Mouse (Mus musculus): ENCODE measurements at regions not wholly inside any gene's neighbourhood (a gene's known extent, or its start where the extent isn't known, plus 50 kb on each side); places are given as distances from the start of the nearest gene placed in this dataset.

DNA sequence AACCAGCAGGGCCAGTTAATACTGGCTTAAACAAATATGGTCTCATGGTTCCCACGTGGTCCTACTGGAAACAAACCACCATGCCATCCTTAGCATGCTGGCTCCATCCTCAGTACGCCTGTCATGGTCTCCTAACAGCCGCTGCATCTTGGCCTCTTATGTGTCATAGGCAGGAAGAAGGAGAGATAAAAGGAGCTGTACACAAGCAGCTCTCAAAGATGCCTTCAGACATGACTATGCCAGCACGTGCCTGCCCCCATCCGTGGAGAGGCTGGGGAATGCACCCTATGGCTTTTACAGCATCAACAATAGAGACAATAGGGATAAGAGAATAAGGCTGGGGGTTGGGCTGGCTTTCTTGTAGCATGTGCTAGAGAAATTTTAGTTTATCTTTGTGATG lies 171.0 kb upstream of the Stt3b start:
- DNase-seq (ENCODE audit: low read depth, low spot score) = no peak

DNA sequence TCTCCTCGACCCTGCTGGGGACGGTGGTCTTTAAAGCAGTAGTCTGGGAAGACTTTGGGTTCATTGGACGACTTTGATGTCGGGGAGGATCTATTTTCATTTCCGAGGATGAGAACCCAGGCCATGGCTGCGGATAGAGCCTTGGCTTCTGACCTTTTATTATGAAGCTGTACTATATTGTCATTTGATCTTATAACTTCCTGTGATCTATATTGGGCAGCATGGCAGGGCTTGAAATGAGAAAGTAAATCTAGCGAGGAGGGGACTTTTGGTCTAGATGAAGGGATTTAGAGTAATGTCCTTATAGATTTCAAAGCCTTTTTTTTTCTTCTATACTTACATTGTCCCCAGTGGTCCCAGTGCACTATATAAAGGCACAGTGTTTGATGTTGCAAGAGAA lies 172.8 kb upstream of the Stt3b start:
- DNase-seq (ENCODE audit: low read depth, low spot score) = no peak

DNA sequence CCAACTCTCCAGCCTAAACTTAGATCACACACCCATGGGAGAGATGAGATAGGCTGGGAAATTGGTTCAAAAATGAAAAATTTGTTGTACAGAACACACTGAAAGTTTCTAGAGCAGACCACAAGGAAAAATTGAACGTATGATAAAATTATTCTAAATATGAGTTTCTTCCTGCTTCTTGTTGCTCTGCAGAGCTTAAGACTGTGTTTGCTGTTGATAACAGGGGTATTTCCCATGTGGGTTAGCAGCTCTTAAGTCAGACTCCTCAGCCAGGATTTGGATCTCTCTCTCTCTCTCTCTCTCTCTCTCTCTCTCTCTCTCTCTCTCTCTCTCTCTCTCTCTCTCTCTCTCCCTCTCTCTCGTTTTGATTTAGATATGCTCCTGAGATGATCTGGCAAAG lies 173.5 kb upstream of the Stt3b start:
- no peak for DNase-seq (ENCODE audit: low read depth, low spot score)

DNA sequence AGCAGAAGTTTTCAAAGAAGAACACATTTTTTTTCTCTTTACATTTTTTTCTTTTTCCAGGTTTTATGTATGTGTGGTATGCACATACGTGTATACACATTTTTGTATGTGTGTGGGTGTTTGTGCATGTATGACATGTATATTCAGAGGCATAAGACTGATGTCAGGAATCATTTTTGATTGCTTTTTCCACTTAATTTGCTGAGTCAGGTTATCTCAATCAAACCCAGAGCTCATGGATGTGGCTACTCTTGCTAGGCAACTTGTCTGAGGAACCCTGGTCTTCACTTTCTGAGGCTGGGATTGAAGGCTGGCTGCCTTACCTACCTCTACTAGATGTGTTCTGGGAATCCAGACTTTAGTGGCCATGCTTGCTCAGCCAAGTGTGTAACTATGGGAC lies 174.2 kb upstream of the Stt3b start:
- DNase-seq (ENCODE audit: low read depth, low spot score) = no peak

DNA sequence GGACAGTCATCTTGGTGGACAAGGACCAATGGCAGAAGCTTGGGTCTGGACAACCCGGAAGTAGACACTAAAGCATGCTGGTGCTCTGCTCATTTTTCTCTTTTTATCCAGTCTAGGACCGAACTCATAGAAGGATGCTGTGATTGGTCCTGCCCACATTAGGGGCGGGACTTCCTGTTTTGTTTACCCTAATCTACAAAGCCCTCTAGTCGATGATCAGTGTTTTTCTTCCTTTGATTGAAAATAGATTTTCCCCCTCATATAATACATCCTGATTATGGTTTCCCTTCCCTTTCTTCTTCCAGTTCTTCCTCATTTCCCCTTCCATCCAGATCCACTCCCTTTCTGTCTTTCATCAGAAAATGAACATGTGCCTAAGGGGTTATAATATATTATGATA lies 175.0 kb upstream of the Stt3b start:
- no peak for DNase-seq (ENCODE audit: low read depth, low spot score)

DNA sequence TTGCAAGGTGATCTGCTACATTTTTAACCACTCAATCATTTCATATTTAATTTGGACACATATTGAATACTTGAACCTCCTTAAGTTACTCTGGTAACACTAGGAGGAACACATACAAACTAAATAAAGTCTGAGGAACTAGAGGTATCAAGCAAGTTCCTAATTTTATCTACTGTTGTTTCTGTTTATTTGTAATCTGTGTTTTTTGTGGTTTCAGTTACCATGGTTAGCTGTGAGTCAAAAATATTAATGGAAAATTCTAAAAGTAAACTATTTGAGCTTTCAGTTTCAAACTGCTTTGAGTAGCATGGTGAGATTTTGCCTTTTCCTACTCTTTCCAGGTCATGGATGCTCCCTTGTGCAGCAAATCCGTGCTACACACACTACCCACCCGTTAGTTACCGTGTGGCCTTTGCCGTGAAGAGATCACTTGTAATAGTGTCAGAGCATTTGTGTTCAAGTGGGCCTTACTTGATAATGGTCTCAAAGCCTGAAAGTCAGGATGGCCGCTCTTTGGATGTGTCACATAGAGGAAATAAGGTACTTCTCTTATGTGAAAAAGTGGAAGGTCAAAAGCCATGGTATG lies 177.0 kb upstream of the Stt3b start:
- DNase-seq (ENCODE audit: low read depth, low spot score) = no peak

DNA sequence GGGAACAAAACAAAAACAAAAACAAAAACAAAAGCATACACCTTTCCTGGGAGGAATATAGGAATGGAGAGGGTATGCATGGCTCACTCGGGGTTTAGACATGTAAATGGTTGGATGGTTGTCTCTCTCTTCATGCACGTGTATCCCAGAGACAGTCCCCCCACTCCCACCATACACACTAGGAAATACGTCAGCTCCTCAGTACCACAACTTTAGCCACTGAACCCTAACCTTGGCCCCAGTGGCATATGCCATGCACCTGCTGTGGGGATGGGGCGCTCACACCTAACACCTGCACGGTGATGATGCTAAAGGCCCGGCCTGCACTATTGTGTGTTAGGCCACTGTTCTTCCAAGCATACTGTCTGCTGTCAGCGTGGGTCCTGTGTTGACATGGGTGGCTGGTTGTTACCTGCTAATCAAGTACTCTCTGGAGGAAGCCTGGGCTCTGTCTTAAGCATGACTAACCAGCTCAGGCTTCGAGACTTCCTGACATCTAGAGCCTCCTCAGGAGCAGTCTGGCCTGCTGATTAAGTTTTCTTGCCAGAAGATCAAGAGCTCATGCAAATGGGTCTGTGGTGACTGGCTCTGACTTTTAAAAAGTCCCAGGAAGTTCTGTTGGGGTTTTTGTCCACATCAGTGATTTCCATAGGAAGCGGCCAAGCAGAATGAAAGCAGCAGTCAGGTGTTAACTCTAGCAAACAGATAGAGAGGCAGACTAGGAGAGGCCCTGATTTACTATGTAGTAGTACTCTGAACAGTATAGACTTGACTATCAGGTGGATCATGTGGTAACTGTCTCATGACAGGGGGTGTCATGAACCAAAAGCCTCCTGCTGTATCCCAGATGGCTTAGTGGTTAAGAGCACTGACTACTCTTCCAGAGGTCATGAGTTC lies 178.9 kb upstream of the Stt3b start:
- DNase-seq (ENCODE audit: low read depth, low spot score) = no peak

DNA sequence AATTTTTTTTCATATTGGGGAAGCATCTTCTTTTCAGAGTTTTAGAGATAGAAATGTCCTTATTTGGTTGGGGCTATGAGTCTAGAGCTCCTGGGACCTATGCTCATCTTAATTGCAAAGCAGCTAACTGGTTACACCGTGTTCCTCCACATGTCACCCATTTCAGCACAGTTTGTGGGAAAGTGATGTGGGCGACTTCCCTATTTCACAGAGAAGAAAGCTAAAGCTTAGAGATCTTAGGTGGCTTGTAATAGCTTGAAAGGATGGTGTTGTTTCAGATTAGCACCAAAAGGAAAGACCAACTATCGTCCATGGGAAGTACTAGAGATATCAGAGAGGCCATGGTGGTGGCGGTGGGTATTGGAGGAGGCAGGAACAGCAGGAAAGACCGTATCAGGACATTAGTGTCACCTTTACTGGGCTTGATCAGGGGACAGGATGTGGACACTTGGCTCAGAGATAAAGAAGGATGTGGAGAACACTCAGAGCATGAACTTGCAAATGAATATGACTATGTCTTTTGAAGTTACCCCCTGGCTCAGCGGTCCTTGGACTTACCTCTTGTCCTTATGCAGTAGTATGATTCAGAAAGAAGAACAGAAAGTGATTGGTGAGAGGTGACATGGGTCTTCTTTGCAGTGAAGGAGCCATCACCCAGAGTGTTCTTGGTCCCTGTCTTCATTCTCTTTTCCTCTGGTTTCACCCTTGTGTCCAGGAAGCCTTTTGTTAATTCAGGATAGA lies 182.4 kb upstream of the Stt3b start:
- DNase-seq (ENCODE audit: low read depth, low spot score) = no peak

DNA sequence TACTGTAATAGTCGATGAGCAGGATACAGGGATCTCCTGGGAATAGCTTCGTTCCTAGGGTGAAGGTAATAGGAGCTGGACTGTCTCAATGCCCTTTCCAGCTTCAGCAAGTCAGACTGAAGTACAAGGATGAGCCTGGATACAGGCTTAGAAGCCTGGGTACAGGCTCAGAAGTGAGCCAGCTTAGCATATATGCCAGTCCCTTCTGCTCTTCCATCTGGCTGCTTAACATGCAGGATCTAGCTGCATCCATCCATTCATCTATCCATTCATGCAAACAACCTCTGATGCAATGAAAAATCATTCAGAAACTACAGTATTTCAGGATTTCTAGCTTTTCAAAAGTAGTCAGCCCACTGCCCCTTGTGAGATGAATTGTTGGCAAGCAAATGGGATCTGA lies 183.5 kb upstream of the Stt3b start:
- DNase-seq (ENCODE audit: low read depth, low spot score) = no peak

DNA sequence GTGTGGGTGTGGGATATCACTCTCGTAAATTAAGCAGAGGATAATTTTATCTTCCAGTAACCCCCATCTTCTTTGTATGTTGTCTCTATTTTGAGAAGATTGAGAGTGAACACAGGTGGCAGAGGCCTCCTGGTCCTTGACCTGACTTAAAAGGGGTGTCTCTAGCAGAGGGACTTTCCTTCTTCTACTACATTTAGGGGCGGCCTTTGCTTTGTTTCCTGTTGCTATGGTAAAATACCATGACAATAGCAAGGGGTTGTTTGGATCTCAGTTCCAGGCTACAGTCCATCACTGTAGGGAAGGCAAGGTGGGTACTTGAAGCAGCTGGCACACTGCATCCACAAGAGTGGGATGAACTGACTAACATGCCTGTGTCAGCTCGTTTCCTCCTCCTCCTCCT lies 189.3 kb upstream of the Stt3b start:
- DNase-seq (ENCODE audit: low read depth, low spot score) = no peak

DNA sequence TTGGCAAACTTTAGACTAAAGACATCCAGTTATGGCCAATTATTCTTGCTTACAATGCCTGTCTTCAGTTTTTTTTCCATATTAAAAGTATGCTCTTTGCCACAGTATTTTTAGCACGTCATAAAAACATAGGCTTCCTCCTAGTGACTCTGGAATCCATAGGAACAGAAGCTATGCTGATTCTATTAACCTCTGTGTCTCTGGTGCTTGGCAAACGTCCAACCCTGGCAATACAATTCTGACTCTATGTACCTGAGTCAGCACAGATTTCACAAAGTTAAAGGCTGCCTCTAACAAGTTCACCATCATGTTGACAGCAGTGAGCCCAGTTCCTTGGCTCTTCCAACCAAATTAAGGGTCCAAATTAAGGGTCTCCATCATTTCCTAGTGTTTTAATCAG lies 194.6 kb upstream of the Stt3b start:
- no peak for DNase-seq (ENCODE audit: low read depth, low spot score)

DNA sequence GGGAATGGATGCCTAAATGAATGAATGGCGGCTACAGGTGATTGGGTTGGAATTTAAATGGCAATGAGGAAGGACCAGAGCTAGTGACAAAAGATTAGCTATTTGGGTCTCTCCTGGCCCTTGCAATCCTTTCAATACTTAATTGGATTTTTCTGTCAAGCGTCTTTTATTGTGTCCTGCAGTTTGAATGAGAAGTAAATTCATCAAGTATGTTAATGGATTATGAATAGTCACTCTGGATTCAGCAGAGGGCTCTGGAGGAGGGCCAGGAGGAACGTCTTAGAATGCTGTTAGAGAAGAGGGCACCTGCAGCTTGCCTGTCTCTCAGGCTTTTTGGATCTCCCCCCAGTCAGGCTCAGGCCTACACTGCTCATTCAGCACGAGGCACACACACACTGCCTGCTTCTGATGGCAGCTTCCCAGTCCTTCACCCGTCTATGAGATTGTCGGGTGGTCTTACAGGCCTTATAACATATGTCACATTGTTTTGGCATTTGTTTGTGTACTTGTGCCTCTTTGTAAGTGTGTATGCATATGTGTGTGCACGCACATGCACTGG lies 197.0 kb upstream of the Stt3b start:
- DNase-seq (ENCODE audit: low read depth, low spot score) = no peak

DNA sequence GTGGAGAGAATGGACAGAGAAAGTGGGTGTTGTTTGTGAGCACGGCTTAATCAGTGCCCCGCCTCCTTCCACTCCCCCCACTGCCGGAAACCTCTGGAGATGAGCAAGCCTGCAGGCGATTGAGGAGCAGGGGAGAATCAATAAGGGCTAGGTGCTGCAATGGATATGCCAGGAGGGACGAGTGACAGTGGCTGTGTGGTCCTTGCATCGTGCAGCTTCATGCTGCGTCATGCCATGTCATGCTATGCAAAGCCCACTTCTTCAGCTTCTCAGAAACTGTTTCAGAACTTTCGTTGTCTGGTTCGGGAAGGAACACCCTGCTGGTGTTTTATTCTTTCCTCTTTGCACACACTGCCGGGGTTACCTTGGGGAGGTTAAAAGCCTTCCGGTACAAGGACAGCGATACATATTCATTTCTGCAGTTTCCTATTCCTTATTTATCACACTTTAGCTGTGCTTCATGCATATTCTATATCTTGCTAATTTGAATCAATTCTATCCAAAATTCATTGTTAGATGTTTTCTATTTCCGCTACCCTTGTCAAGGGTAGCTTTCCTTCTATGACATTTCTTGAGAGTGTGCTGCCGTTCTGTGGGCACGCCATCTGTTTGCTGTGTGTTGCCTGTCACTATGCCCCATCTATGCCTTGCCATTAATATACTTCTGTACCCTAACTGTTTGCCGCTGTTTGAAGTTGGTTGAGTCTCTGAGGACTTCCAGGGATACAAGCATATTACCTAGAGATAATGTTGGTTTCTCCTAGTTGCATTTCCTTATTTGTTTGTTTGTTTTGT lies 202.8 kb upstream of the Stt3b start:
- DNase-seq (ENCODE audit: low read depth, low spot score) = no peak

DNA sequence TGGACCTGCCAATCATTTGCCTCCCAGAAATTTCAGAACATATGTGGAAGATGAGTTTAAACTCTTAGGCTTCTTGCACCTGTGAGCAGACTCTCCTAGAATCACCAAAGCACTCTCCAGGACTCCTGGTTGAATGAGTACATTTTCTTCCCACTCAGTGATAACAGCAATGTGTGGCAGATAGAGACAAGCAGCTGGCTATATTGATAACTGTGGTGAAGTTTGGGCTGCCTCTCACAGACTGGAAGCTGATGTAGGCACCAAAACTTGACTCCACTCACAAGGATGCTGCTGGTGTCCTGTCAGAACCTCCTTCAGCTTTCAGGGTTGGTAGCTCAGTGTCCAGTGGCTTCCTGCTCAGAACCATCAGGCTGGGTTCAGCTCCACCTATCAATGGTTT lies 207.7 kb upstream of the Stt3b start:
- DNase-seq (ENCODE audit: low read depth, low spot score) = no peak

DNA sequence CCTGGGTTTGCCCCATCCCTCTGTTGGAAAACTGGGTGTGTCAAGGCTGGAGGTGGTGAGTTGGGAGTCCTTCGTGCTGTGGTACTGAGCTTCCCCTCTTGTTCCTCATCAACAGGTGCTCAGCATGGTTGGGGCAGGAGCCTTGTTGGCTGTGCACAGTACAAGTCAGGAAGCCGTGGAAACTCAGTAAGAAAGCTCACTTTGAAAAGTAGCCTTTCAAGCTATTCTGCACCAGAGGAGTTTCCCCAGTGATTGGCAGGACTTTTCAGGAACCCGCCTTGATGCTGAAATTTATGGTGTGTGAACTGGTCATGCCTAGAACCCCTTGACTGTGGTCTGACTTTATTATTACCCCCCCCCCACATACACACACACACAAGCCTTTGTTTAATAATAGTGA lies 213.9 kb upstream of the Stt3b start:
- DNase-seq (ENCODE audit: low read depth, low spot score) = no peak

DNA sequence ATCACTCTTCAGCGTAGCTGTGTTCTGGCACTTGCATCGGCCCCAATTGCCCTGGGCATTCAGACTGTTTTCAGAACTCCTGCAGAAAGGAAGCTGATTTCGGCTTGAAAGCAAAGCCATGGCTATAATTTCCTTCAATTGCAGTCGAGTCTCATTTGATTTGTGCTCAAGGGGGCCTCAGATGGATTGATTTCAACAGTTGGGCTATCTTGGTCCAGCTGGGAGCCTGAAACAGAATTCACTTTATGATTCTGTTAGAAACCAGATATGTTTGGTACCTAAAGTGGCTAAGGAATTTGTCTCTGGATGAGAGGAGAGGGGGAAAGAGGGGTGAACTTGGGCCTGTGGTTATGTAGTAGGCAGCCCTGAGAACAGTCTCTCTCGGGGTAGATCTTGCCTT lies 214.4 kb upstream of the Stt3b start:
- DNase-seq (ENCODE audit: low read depth, low spot score) = no peak

DNA sequence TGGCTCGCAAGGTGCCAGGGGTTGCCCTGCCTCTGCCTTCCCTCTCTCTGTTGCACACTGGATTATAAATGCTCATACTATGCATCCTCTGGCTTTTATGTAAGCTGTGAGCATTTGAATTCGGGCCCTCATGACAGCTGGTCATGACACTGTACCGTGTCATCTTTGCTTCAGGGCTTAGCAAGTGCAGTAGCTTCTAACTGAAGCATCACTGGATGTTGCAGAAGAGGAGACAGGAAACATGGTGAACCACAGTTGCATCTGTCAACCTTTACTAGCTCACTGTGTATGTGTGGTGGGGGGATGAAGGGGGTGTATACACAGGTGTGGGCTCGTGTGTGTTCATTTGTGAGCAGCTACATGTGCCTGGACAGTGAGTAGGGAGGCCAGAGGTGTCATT lies 216.1 kb upstream of the Stt3b start:
- DNase-seq (ENCODE audit: low read depth, low spot score) = no peak

DNA sequence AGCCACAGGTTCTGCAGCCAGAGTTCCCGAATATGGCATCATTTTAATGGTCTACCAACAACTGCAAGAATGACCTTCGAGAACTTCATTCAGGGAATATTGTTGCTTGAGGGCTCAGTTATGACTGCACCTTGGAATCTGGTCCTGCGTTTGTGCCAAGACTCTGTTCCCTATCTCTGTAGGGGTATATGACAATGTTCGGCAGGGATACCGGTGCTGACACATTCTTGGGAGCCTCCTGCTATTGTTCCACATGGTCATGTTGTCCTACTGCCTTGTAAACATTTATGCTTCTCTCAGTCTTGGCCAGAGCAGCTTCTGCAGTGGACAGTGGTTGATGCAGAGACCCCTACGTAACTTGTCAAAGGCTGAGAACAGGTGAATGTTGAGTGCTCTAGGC lies 216.8 kb upstream of the Stt3b start:
- no peak for DNase-seq (ENCODE audit: low read depth, low spot score)

DNA sequence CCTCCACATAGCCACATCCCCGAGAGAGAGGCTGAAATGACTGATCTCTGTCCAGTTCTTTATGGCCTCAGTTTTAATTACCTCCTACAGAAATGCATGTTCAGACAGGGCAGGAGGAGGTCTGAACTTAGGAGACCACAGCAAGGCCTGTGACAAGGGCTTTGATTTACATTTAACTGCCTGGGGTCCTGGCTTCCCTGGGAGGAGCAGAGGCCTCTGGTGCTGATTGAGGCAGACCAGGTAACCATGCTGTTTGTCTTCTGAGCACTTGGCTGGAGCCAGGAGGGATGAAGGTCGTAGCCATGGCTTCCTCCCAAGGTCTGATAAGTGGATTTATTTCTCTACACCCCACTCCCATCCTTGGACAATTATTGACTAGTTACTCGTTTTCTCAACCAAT lies 224.0 kb upstream of the Stt3b start:
- no peak for DNase-seq (ENCODE audit: low read depth, low spot score)

DNA sequence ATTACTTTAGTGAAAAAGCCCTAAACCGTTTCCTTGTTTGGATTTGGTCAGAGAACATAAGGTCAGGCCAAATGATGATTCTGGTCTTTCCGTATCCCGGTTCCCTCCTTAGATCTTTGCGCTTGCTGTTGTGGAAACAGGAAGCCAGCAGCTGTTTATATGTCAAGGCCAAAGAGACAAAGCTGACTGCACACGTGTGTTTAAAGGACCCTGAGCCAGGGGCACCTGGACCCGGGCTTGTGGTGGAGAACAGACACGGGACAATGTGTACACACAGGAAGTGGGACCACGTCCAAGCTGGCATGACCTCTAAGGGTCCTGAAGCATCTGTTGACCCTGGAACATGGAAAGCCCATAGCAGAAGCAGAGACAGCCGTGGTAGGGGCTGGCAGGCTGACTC lies 233.4 kb upstream of the Stt3b start:
- no peak for DNase-seq (ENCODE audit: low read depth, low spot score)

DNA sequence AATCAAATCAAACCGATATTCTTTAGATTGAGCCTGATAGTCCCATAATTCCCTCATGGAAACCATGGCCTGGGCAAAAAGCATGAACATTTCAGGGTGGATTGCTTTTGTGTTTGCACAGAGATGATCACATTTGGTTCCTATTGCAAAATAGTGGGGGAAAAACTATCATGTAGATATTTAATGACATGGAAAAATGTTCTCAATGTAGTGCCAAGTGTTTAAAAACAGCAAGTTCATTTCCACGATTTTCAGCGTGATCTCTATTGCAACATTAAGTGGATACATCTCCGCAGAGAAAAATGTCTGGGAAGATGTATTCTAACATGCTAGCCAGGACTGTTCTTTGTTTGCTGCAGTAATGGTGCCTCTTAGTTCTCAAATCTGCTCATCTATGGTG lies 235.0 kb upstream of the Stt3b start:
- no peak for DNase-seq (ENCODE audit: low read depth, low spot score)

DNA sequence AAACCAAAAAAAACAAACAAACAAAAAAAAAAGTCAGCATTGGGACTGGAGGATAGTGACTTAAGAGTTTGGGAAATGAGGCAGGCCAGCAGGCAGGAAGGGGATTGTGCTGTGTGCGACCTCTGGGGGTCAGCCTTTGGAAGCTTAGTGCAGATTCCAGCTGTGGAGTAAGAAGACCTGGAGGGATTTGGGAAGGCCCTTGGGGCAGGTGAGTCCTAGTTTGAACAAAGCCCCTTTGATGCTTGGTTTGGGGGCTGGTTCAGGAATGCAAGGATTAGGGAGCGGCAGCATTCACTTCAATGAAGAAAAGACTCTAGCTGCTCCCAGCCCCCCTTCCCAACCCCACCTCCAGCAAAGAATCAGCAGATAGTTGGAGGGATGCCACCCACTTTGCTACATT lies 235.6 kb upstream of the Stt3b start:
- DNase-seq (ENCODE audit: low read depth, low spot score) = no peak

Data from retina, postnatal 7 days (tissue).